Mouse (Mus musculus): ENCODE results near the gene ccdc198.
"Not testable (repeated sequence)": the region's sequence is repeated elsewhere in the genome, so short reads cannot be mapped to it uniquely, and the experiment has no call there.

DNA sequence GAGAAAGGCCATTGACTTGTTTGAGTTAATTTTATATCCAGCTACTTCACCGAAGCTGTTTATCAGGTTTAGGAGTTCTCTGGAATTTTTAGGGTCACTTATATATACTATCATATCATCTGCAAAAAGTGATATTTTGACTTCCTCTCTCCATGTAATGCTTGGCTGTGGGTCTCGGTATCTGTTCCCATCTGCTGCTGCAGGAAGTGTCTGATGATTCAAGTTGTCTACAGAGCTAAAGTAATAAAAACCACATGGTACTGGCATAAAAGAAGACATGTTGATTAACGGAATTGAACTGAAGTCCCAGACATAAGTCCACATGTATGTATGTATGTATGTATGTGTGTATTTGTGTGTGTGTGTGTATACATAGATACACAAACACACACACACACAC lies 35.1 kb downstream of the ccdc198 start:
- TF ChIP-seq MYOD1 (IDR thresholded peaks at IDR 0.05; ENCODE audit: control insufficient read depth, insufficient read length, low read depth); CTCF (IDR thresholded peaks at IDR 0.05; ENCODE audit: control insufficient read depth, insufficient read depth, insufficient read length); USF1 (IDR thresholded peaks at IDR 0.05; ENCODE audit: low read depth); MYOG (IDR thresholded peaks at IDR 0.05; ENCODE audit: control insufficient read depth, extremely low read depth, insufficient read length); MAX (IDR thresholded peaks at IDR 0.05); CEBPB (IDR thresholded peaks at IDR 0.05; ENCODE audit: low read depth): not testable (repeated sequence)
